ENCODE assay signal across 15 mouse cellular contexts in genomic region chr5:53970178-53970577, GRCm38 (mm10). TPM values are rescaled to one million over a fixed set of nuclear protein-coding genes. Genes with fewer than 3 reads are reported as not detected.
DNase-seq lines count a peak whose midpoint lies in the region; ATAC-seq and TF ChIP-seq lines count a peak whose summit lies in the region.
"Had no signal": no experiment of that assay in that cellular context is flagged by ENCODE, and none has a peak within 500 bp of the region (broad histone marks: within the 10 kb centered on the region; RNA-seq: fewer than 3 reads in every experiment).

No protein-coding gene starts in this region.

- ATAC-seq in liver, embryonic 11.5 days (replicated peaks; ENCODE audit: low FRiP score): no peak
- peak; percentile 58 for ATAC-seq in heart, embryonic 13.5 days (ENCODE audit: extremely low read depth, insufficient number of reproducible peaks, low FRiP score, low TSS enrichment)
- ATAC-seq in kidney, embryonic 16.5 days (ENCODE audit: low FRiP score, low TSS enrichment): peak; percentile 74; the same call in 1 of the 2 replicates
- no peak for ATAC-seq in forebrain, embryonic 15.5 days (replicated peaks)
- ATAC-seq in CD4-positive, CD25-positive, alpha-beta regulatory T cell, adult 4 months: no peak
- ATAC-seq: midbrain, embryonic 15.5 days had no signal

- H3K9me3 ChIP-seq in liver, embryonic 11.5 days (ENCODE audit: control insufficient read depth, low read length): no peaks in the 10 kb centered on the region
- no peaks in the 10 kb centered on the region for H3K9me3 ChIP-seq in heart, embryonic 13.5 days
- no peaks in the 10 kb centered on the region for H3K9me3 ChIP-seq in kidney, embryonic 16.5 days (ENCODE audit: low read length)
- no peaks in the 10 kb centered on the region for H3K9me3 ChIP-seq in forebrain, embryonic 15.5 days
- H3K9me3 ChIP-seq: limb, embryonic 13.5 days; midbrain, embryonic 15.5 days had no signal

- no peak for TF ChIP-seq CTCF in liver, adult 2 months (IDR thresholded peaks at IDR 0.05; ENCODE audit: low read depth, low read length)

- TF ChIP-seq POLR2A in liver, adult 2 months (IDR thresholded peaks at IDR 0.05; ENCODE audit: extremely low read depth, insufficient read depth, low read length): no peak

- H3K27ac ChIP-seq in liver, adult 2 months (replicated peaks; ENCODE audit: insufficient read depth, low read depth, low read length): 0 out of 2 replicates have a peak overlapping the region, but pooled peaks have one; percentile 12
- no peak overlapping the region for H3K27ac ChIP-seq in liver, embryonic 11.5 days (ENCODE audit: low read depth, low read length)
- H3K27ac ChIP-seq in heart, embryonic 13.5 days (replicated peaks): peak overlapping the region; percentile 50; the same call in 1 of the 2 replicates
- H3K27ac ChIP-seq in kidney, embryonic 16.5 days (ENCODE audit: low read length): peak overlapping the region; percentile 37; the same call in 1 of the 2 replicates
- no peak overlapping the region for H3K27ac ChIP-seq in forebrain, embryonic 15.5 days (replicated peaks)
- H3K27ac ChIP-seq: layer of hippocampus, adult 2 months; limb, embryonic 13.5 days; midbrain, embryonic 15.5 days had no signal

- no peak overlapping the region for H3K4me3 ChIP-seq in liver, adult 2 months (ENCODE audit: insufficient read depth, low read depth, low read length)
- no peak overlapping the region for H3K4me3 ChIP-seq in liver, embryonic 11.5 days (ENCODE audit: low read depth, low read length)
- H3K4me3 ChIP-seq in heart, embryonic 13.5 days: no peak overlapping the region
- no peak overlapping the region for H3K4me3 ChIP-seq in kidney, embryonic 16.5 days (ENCODE audit: low read length)
- H3K4me3 ChIP-seq in forebrain, embryonic 15.5 days: no peak overlapping the region
- H3K4me3 ChIP-seq: erythroblast, embryonic 14.5 days; layer of hippocampus, adult 2 months; limb, embryonic 13.5 days; midbrain, embryonic 15.5 days had no signal

- WGBS in liver, adult 2 months: 70% methylated on average over 7 of the region's 7 CpGs
- 42% methylated on average over 7 of the region's 7 CpGs for WGBS in liver, embryonic 11.5 days
- 33% methylated on average over 7 of the region's 7 CpGs for WGBS in heart, embryonic 13.5 days
- WGBS in kidney, embryonic 16.5 days: 44% methylated on average over 7 of the region's 7 CpGs
- WGBS in forebrain, embryonic 15.5 days: 88% methylated on average over 7 of the region's 7 CpGs

- H3K4me2 ChIP-seq in liver, embryonic 11.5 days: no peak overlapping the region
- H3K4me2 ChIP-seq in heart, embryonic 13.5 days: no peak overlapping the region
- no peak overlapping the region for H3K4me2 ChIP-seq in kidney, embryonic 16.5 days (replicated peaks; ENCODE audit: low read depth, low read length)
- no peak overlapping the region for H3K4me2 ChIP-seq in forebrain, embryonic 15.5 days (replicated peaks)
- H3K4me2 ChIP-seq: limb, embryonic 13.5 days; midbrain, embryonic 15.5 days had no signal

- H3K9ac ChIP-seq in liver, adult 2 months (ENCODE audit: low read depth, low read length): no peak overlapping the region
- no peak overlapping the region for H3K9ac ChIP-seq in liver, embryonic 11.5 days (ENCODE audit: low read depth, low read length)
- H3K9ac ChIP-seq in heart, embryonic 13.5 days: no peak overlapping the region
- H3K9ac ChIP-seq in kidney, embryonic 16.5 days (replicated peaks; ENCODE audit: low read length): no peak overlapping the region
- no peak overlapping the region for H3K9ac ChIP-seq in forebrain, embryonic 15.5 days (replicated peaks)
- H3K9ac ChIP-seq: limb, embryonic 13.5 days; midbrain, embryonic 15.5 days had no signal

- H3K27me3 ChIP-seq in liver, adult 2 months (ENCODE audit: control insufficient read depth, insufficient read depth, low read length): no peaks in the 10 kb centered on the region
- peaks cover 2% of the 10 kb centered on the region; the same call in 1 of the 2 replicates for H3K27me3 ChIP-seq in liver, embryonic 11.5 days (replicated peaks; ENCODE audit: control insufficient read depth, insufficient read depth, low read length)
- no peaks in the 10 kb centered on the region for H3K27me3 ChIP-seq in heart, embryonic 13.5 days (replicated peaks)
- H3K27me3 ChIP-seq in kidney, embryonic 16.5 days (ENCODE audit: insufficient read depth, low read length): no peaks in the 10 kb centered on the region
- no peaks in the 10 kb centered on the region for H3K27me3 ChIP-seq in forebrain, embryonic 15.5 days
- H3K27me3 ChIP-seq: limb, embryonic 13.5 days; midbrain, embryonic 15.5 days had no signal

- peak; percentile 10 for DNase-seq in liver, adult 2 months (ENCODE audit: extremely low read depth, low read depth, low spot score)
- DNase-seq in liver, embryonic 11.5 days (ENCODE audit: low spot score): no peak
- DNase-seq in lung, postnatal 4 days: peak; percentile 40 to 63
- DNase-seq in gastrocnemius, postnatal 25 days: no peak
- DNase-seq: cerebellum, adult 18-20 months; spleen, adult 18-20 months; thymus, adult 2 months had no signal

- peaks cover 13% of the 10 kb centered on the region for H3K4me1 ChIP-seq in liver, adult 2 months (ENCODE audit: control insufficient read depth, insufficient read depth, low read length)
- no peaks in the 10 kb centered on the region for H3K4me1 ChIP-seq in liver, embryonic 11.5 days (replicated peaks; ENCODE audit: control insufficient read depth, insufficient read depth, low read length)
- H3K4me1 ChIP-seq in heart, embryonic 13.5 days: peaks cover 17% of the 10 kb centered on the region
- peaks cover 4% of the 10 kb centered on the region; the same call in 1 of the 2 replicates for H3K4me1 ChIP-seq in kidney, embryonic 16.5 days (ENCODE audit: insufficient read depth, low read length)
- H3K4me1 ChIP-seq in forebrain, embryonic 15.5 days: no peaks in the 10 kb centered on the region
- H3K4me1 ChIP-seq: limb, embryonic 13.5 days; midbrain, embryonic 15.5 days had no signal

- no peaks in the 10 kb centered on the region for H3K36me3 ChIP-seq in liver, adult 2 months (ENCODE audit: control insufficient read depth, insufficient read depth, low read length)
- no peaks in the 10 kb centered on the region for H3K36me3 ChIP-seq in liver, embryonic 11.5 days (ENCODE audit: control insufficient read depth, insufficient read depth, low read length)
- H3K36me3 ChIP-seq in heart, embryonic 13.5 days: no peaks in the 10 kb centered on the region
- H3K36me3 ChIP-seq in kidney, embryonic 16.5 days (ENCODE audit: insufficient read depth, low read length): no peaks in the 10 kb centered on the region
- no peaks in the 10 kb centered on the region for H3K36me3 ChIP-seq in forebrain, embryonic 15.5 days
- H3K36me3 ChIP-seq: limb, embryonic 13.5 days; midbrain, embryonic 15.5 days had no signal

- no peaks in the 10 kb centered on the region for H3K79me2 ChIP-seq in liver, adult 2 months (ENCODE audit: control insufficient read depth, insufficient read depth, low read length)

RNA-seq across cellular contexts. Expression of gene Stim2, which starts 28.1 kb away (rescaled TPM):
- total RNA-seq in liver, adult 2 months (2014; rRNA removed): 13.2 and 13.7 TPM in 2 replicates
- polyA plus RNA-seq in liver, adult 2 months (2012; rRNA removed): 7.1 and 12.2 TPM in 2 replicates
- 12.0 and 13.2 TPM in 2 replicates for polyA plus RNA-seq in liver, embryonic 11.5 days (2014; fragmentation: Nextera tagmentation; extraction: Ambion mirVana)
- 12.0 and 12.2 TPM in 2 replicates for polyA plus RNA-seq in heart, embryonic 13.5 days (2015; fragmentation: Nextera tagmentation; extraction: Ambion mirVana)
- polyA plus RNA-seq in kidney, embryonic 16.5 days (2015; fragmentation: Nextera tagmentation; extraction: Ambion mirVana): 18.0 and 19.6 TPM in 2 replicates
- 27.2 and 28.6 TPM in 2 replicates for polyA plus RNA-seq in forebrain, embryonic 15.5 days (2015; fragmentation: Nextera tagmentation; extraction: Ambion mirVana)
- total RNA-seq in gastrocnemius, postnatal 25 days (2021): 10 to 100 TPM; 26.8 to 34.9 TPM
- 10 to 100 TPM; 20.9 to 27.9 TPM for polyA plus RNA-seq in CD4-positive, CD25-positive, alpha-beta regulatory T cell, adult 4 months (2017; shearing (Covaris generic))

Comparison
In these comparisons a context has a peak if more than half of its experiments do, and no peak if none do; other contexts are left out.
1. DNase-seq: peak in liver, adult 2 months (single experiment) and lung, postnatal 4 days (2 of 2); none in liver, embryonic 11.5 days (single experiment) and gastrocnemius, postnatal 25 days (single experiment).
2. H3K27ac ChIP-seq: peak in liver, adult 2 months (single experiment), heart, embryonic 13.5 days (single experiment) and kidney, embryonic 16.5 days (single experiment); none in liver, embryonic 11.5 days (single experiment) and forebrain, embryonic 15.5 days (single experiment).
3. ATAC-seq: peak in heart, embryonic 13.5 days (single experiment) and kidney, embryonic 16.5 days (single experiment); none in liver, embryonic 11.5 days (single experiment), forebrain, embryonic 15.5 days (single experiment) and CD4-positive, CD25-positive, alpha-beta regulatory T cell, adult 4 months (single experiment).